Mouse (Mus musculus) midbrain, embryonic 10.5 days (tissue): ENCODE measurements around the gene Cmklr1. TPM values are rescaled to one million over a fixed set of nuclear protein-coding genes. Genes with fewer than 3 reads are reported as not detected.

ENCODE experiments used
- DNase-seq: peaks from one replicate; pipeline ENCODE4 v3.0.0-alpha.2; 2017; ENCODE audit warnings: low spot score
- H3K27ac ChIP-seq: fragments of 300-500 bp; sonication (generic); replicated peaks from 2 replicates; pipeline ENCODE4 v1.5.1; 2016; ENCODE audit warnings: mild to moderate bottlenecking
- H3K27me3 ChIP-seq: fragments of 300-500 bp; sonication (generic); 2 replicates; pipeline ENCODE4 v1.6.1; 2016; ENCODE audit warnings: low read depth, mild to moderate bottlenecking; ENCODE audit not compliant: poor library complexity, severe bottlenecking
- H3K36me3 ChIP-seq: fragments of 300-500 bp; sonication (generic); 2 replicates; pipeline ENCODE4 v1.6.1; 2016; ENCODE audit warnings: mild to moderate bottlenecking, moderate library complexity
- H3K4me1 ChIP-seq: fragments of 300-500 bp; sonication (generic); 2 replicates; pipeline ENCODE4 v1.6.1; 2016
- H3K4me3 ChIP-seq: fragments of 300-500 bp; sonication (generic); 2 replicates; pipeline ENCODE4 v1.5.1; 2016; ENCODE audit warnings: mild to moderate bottlenecking, moderate library complexity
- H3K9me3 ChIP-seq: fragments of 300-500 bp; sonication (generic); replicated peaks from 2 replicates; pipeline ENCODE4 v1.6.1; 2016; ENCODE audit warnings: mild to moderate bottlenecking
- WGBS: fragments of 180-500 bp; shearing (Covaris S2); methylation state at CpG from one replicate; pipeline ENCODE4 v1.1.7; 2016; 5-methylcytosine and 5-hydroxymethylcytosine counted together
- polyA plus RNA-seq: library from polyadenylated mRNA; unstranded; fragments of >200 nt; fragmentation: Nextera tagmentation; extraction: Ambion mirVana; gene quantifications from 2 replicates; pipeline ENCODE4 v1.2.1, GENCODE M21; 2016

The Cmklr1 gene
- polyA plus RNA-seq, 1 experiment from 2014 or later = 0.58 TPM

GRCm38 (mm10) chr5:113570056-113570717, 80.0 kb downstream of the Cmklr1 start:
- Histone ChIP-seq H3K4me1 (peaks cover 6% of the 10 kb centered on the region; the same call in 1 of the 2 replicates), H3K9me3 (no peaks in the 10 kb centered on the region), H3K27ac (no peak overlapping the region), H3K27me3 (no peaks in the 10 kb centered on the region), H3K36me3 (0 out of 2 replicates have a peak, but pooled peaks cover 3% of the 10 kb centered on the region), H3K4me3 (no peak overlapping the region)
- no peak for DNase-seq
- 69% methylated on average over 7 of the region's 7 CpGs for WGBS

GRCm38 (mm10) chr5:113565858-113566257, 84.4 kb downstream of the Cmklr1 start:
- 76% methylated on average over 12 of the region's 12 CpGs for WGBS
- Histone ChIP-seq H3K9me3 (no peaks in the 10 kb centered on the region), H3K27me3 (no peaks in the 10 kb centered on the region), H3K4me3 (no peak overlapping the region), H3K36me3 (peaks cover 4% of the 10 kb centered on the region; the same call in 1 of the 2 replicates), H3K27ac (no peak overlapping the region), H3K4me1 (0 out of 2 replicates have a peak, but pooled peaks cover 3% of the 10 kb centered on the region)
- no peak for DNase-seq

- Histone ChIP-seq H3K9me3 (no peaks in the 10 kb centered on the region), H3K27ac (no peak overlapping the region), H3K4me1 (no peaks in the 10 kb centered on the region), H3K36me3 (peaks cover 4% of the 10 kb centered on the region; the same call in 1 of the 2 replicates), H3K4me3 (no peak overlapping the region), H3K27me3 (no peaks in the 10 kb centered on the region)
- WGBS = 82% methylated on average over 10 of the region's 10 CpGs
- DNase-seq = no peak
Measured at GRCm38 (mm10) chr5:113565101-113565854, 84.9 kb downstream of the Cmklr1 start.

GRCm38 (mm10) chr5:113564463-113564862, 85.8 kb downstream of the Cmklr1 start:
- H3K27me3 ChIP-seq = no peaks in the 10 kb centered on the region
- H3K9me3 ChIP-seq = no peaks in the 10 kb centered on the region
- peaks cover 4% of the 10 kb centered on the region; the same call in 1 of the 2 replicates for H3K36me3 ChIP-seq
- no peak for DNase-seq
- H3K4me3 ChIP-seq = no peak overlapping the region
- 37% methylated on average over 4 of the region's 4 CpGs for WGBS
- H3K27ac ChIP-seq = no peak overlapping the region
- no peaks in the 10 kb centered on the region for H3K4me1 ChIP-seq

Other genes with a start within 250 kb of the Cmklr1 start
- gene Wscd2, start 160.1 kb downstream of the Cmklr1 start, polyA plus RNA-seq = 9.2 and 11.8 TPM in 2 replicates
- not detected in 2 replicates for gene 1700069L16Rik, start 74.3 kb upstream of the Cmklr1 start, polyA plus RNA-seq
- 4.8 and 5.5 TPM in 2 replicates for gene Ficd, start 85.4 kb upstream of the Cmklr1 start, polyA plus RNA-seq
- gene Sart3, start 122.1 kb upstream of the Cmklr1 start, polyA plus RNA-seq = 75.4 and 77.1 TPM in 2 replicates
- gene Iscu, start 122.3 kb upstream of the Cmklr1 start, polyA plus RNA-seq = 109 and 111 TPM in 2 replicates
- 23.6 and 25.1 TPM in 2 replicates for gene Tmem119, start 150.1 kb upstream of the Cmklr1 start, polyA plus RNA-seq
- gene Selplg, start 182.2 kb upstream of the Cmklr1 start, polyA plus RNA-seq = 0.77 and 1.5 TPM in 2 replicates